In the genomic region with DNA sequence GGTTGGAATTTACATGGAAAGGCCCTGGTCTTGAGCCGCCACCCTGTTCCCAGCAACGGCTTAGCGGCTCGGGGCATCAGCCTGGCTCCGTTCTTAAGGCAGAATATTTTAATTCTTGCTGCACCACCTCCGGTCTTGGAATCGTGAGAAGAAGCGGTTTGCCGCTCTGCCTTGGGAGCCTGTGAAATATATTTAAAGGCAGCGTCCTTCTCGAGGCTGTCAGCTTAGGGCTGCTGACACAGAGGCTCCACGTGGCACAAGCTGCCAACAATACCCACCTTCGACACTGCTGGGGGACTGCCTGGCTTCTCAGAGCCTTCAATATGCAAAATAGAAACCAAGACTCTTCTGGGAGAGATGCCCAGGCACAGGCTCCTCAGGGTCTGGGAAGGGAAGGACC, we compare ENCODE assay signal across 13 mouse cellular contexts. TPM values are rescaled to one million over a fixed set of nuclear protein-coding genes. Genes with fewer than 3 reads are reported as not detected.
"Had no signal": no experiment of that assay in that cellular context is flagged by ENCODE, and none has a peak within 500 bp of the region (broad histone marks: within the 10 kb centered on the region; RNA-seq: fewer than 3 reads in every experiment).

No protein-coding gene starts in this region.

- H3K27ac ChIP-seq: kidney, postnatal 0 days; limb, embryonic 13.5 days; liver, embryonic 14.5 days; midbrain, embryonic 13.5 days had no signal

- ATAC-seq: midbrain, embryonic 13.5 days had no signal

- H3K9ac ChIP-seq: limb, embryonic 13.5 days; liver, embryonic 14.5 days; midbrain, embryonic 13.5 days had no signal

- H3K36me3 ChIP-seq: limb, embryonic 13.5 days; midbrain, embryonic 13.5 days had no signal

- DNase-seq: kidney, postnatal 36 days; layer of hippocampus, adult 9-11 months; layer of hippocampus, postnatal 36 days; left cerebral cortex, postnatal 4 days; lung, adult 18-20 months; right cerebral cortex, postnatal 14 days; thymus, adult 18-20 months; thymus, postnatal 14 days had no signal

- H3K4me1 ChIP-seq: limb, embryonic 13.5 days; midbrain, embryonic 13.5 days had no signal

- H3K4me2 ChIP-seq: limb, embryonic 13.5 days; midbrain, embryonic 13.5 days had no signal

- H3K9me3 ChIP-seq: limb, embryonic 13.5 days; midbrain, embryonic 13.5 days had no signal

- H3K4me3 ChIP-seq: limb, embryonic 13.5 days; midbrain, embryonic 13.5 days had no signal

- H3K27me3 ChIP-seq: midbrain, embryonic 13.5 days had no signal

RNA-seq across cellular contexts. Expression of a gene that starts 32.2 kb away (rescaled TPM):
- polyA plus RNA-seq: liver, adult 2 months had no signal
